Mouse (Mus musculus) liver, embryonic 16.5 days (tissue): Measurements from ENCODE around the gene Wdr46. TPM values are rescaled to one million over a fixed set of nuclear protein-coding genes. Genes with fewer than 3 reads are reported as not detected.
A peak's percentile ranks its signal among the peaks of the same experiment; 100 is the strongest.

Experiments
- ATAC-seq: fragments of 200-750 bp; cut with Nextera tagmentation; 2 replicates; pipeline ENCODE4 v1.8.0; 2017; ENCODE audit warnings: low read depth, mild to moderate bottlenecking, moderate number of reproducible peaks, moderate library complexity
- H3K27ac ChIP-seq: fragments of 300-500 bp; sonication (generic); 2 replicates; pipeline ENCODE4 v1.5.1; 2014; ENCODE audit warnings: mild to moderate bottlenecking, low read length
- H3K27me3 ChIP-seq: fragments of 300-500 bp; sonication (generic); 2 replicates; pipeline ENCODE4 v1.6.1; 2014; ENCODE audit warnings: low read depth, low read length, mixed read lengths; ENCODE audit not compliant: control insufficient read depth, insufficient read depth
- H3K36me3 ChIP-seq: fragments of 300-500 bp; sonication (generic); 2 replicates; pipeline ENCODE4 v1.6.1; 2014; ENCODE audit warnings: mild to moderate bottlenecking; ENCODE audit not compliant: control insufficient read depth, insufficient read depth
- H3K4me1 ChIP-seq: fragments of 300-500 bp; sonication (generic); 2 replicates; pipeline ENCODE4 v1.6.1; 2014; ENCODE audit warnings: low read depth, low read length, mixed read lengths; ENCODE audit not compliant: control insufficient read depth
- H3K4me2 ChIP-seq: fragments of 300-500 bp; sonication (generic); 2 replicates; pipeline ENCODE4 v1.6.1; 2014; ENCODE audit warnings: low read depth, low read length, mixed read lengths
- H3K4me3 ChIP-seq: fragments of 300-500 bp; sonication (generic); 2 replicates; pipeline ENCODE4 v1.5.1; 2014; ENCODE audit warnings: low read depth, mild to moderate bottlenecking, low read length
- H3K9ac ChIP-seq: fragments of 300-500 bp; sonication (generic); 2 replicates; pipeline ENCODE4 v1.6.1; 2014; ENCODE audit warnings: low read depth, low read length
- H3K9me3 ChIP-seq: fragments of 300-500 bp; sonication (generic); replicated peaks from 2 replicates; pipeline ENCODE4 v1.6.1; 2016; ENCODE audit warnings: low read length; ENCODE audit not compliant: control insufficient read depth
- WGBS: fragments of 180-500 bp; shearing (Covaris S2); extraction: QIAGEN DNeasy Blood & Tissue Kit; methylation state at CpG from one replicate; pipeline ENCODE4 v1.1.7; 2014; ENCODE audit not compliant: insufficient replicate concordance; 5-methylcytosine and 5-hydroxymethylcytosine counted together
- polyA plus RNA-seq: library from polyadenylated mRNA; unstranded; fragments of >200 nt; fragmentation: Nextera tagmentation; extraction: Ambion mirVana; gene quantifications from 2 replicates; pipeline ENCODE4 v1.2.1, GENCODE M21; 2015

Gene Wdr46
- polyA plus RNA-seq, 1 experiment from 2014 or later: 12.2 TPM

- Histone ChIP-seq H3K4me1 (no peaks in the 10 kb centered on the region), H3K9me3 (no peaks in the 10 kb centered on the region), H3K36me3 (peaks cover 12% of the 10 kb centered on the region; the same call in 1 of the 2 replicates), H3K4me2 (no peak overlapping the region), H3K27ac (no peak overlapping the region), H3K27me3 (no peaks in the 10 kb centered on the region), H3K4me3 (no peak overlapping the region), H3K9ac (no peak overlapping the region)
- ATAC-seq: no peak
- WGBS: 81% methylated on average over 7 of the region's 7 CpGs
Observed at GRCm38 (mm10) chr17:33962876-33963275, 22.4 kb downstream of the Wdr46 start.

- ATAC-seq: no peak
- H3K9ac ChIP-seq: no peak overlapping the region
- no peaks in the 10 kb centered on the region; the same call in 1 of the 2 replicates for H3K4me1 ChIP-seq
- H3K27me3 ChIP-seq: no peaks in the 10 kb centered on the region
- 84% methylated on average over 17 of the region's 17 CpGs for whole genome bisulfite sequencing
- H3K4me3 ChIP-seq: no peak overlapping the region
- no peak overlapping the region for H3K4me2 ChIP-seq
- no peaks in the 10 kb centered on the region for H3K9me3 ChIP-seq
- H3K36me3 ChIP-seq: peaks cover 10% of the 10 kb centered on the region; the same call in 1 of the 2 replicates
- H3K27ac ChIP-seq: no peak overlapping the region
Observed at GRCm38 (mm10) chr17:33965082-33965845, 24.8 kb downstream of the Wdr46 start.

GRCm38 (mm10) chr17:33965846-33966550 lies 25.5 kb downstream of the Wdr46 start:
- H3K4me1 ChIP-seq: no peaks in the 10 kb centered on the region; the same call in 1 of the 2 replicates
- no peak for ATAC-seq
- H3K36me3 ChIP-seq: peaks cover 10% of the 10 kb centered on the region; the same call in 1 of the 2 replicates
- no peaks in the 10 kb centered on the region for H3K27me3 ChIP-seq
- no peaks in the 10 kb centered on the region for H3K9me3 ChIP-seq
- 80% methylated on average over 16 of the region's 16 CpGs for WGBS
- H3K4me2 ChIP-seq: no peak overlapping the region
- no peak overlapping the region for H3K27ac ChIP-seq
- H3K9ac ChIP-seq: no peak overlapping the region
- no peak overlapping the region for H3K4me3 ChIP-seq

- ATAC-seq: peak; percentile 67
- under 1% methylated on average over 9 of the region's 9 CpGs for WGBS
- no peaks in the 10 kb centered on the region; the same call in 1 of the 2 replicates for H3K4me1 ChIP-seq
- H3K4me2 ChIP-seq: no peak overlapping the region
- H3K4me3 ChIP-seq: no peak overlapping the region
- H3K27ac ChIP-seq: no peak overlapping the region
- H3K9me3 ChIP-seq: no peaks in the 10 kb centered on the region
- no peaks in the 10 kb centered on the region for H3K27me3 ChIP-seq
- H3K9ac ChIP-seq: no peak overlapping the region
- H3K36me3 ChIP-seq: peaks cover 7% of the 10 kb centered on the region; the same call in 1 of the 2 replicates
Observed at GRCm38 (mm10) chr17:33968489-33968888, 28.0 kb downstream of the Wdr46 start.

- Histone ChIP-seq H3K27me3 (no peaks in the 10 kb centered on the region), H3K9me3 (no peaks in the 10 kb centered on the region), H3K9ac (no peak overlapping the region), H3K27ac (no peak overlapping the region), H3K4me2 (no peak overlapping the region), H3K4me3 (no peak overlapping the region), H3K4me1 (no peaks in the 10 kb centered on the region; the same call in 1 of the 2 replicates), H3K36me3 (peaks cover 6% of the 10 kb centered on the region; the same call in 1 of the 2 replicates)
- peak; percentile 42; the same call in 1 of the 2 replicates for ATAC-seq
- WGBS: 29% methylated on average over 5 of the region's 5 CpGs
Observed at GRCm38 (mm10) chr17:33968927-33969326, 28.5 kb downstream of the Wdr46 start.

- no peak overlapping the region for H3K4me3 ChIP-seq
- no peak overlapping the region for H3K9ac ChIP-seq
- H3K9me3 ChIP-seq: no peaks in the 10 kb centered on the region
- H3K36me3 ChIP-seq: peaks cover 4% of the 10 kb centered on the region; the same call in 1 of the 2 replicates
- H3K4me1 ChIP-seq: no peaks in the 10 kb centered on the region; the same call in 1 of the 2 replicates
- WGBS: 69% methylated on average over 4 of the region's 4 CpGs
- no peak for ATAC-seq
- H3K27me3 ChIP-seq: no peaks in the 10 kb centered on the region
- no peak overlapping the region for H3K4me2 ChIP-seq
- H3K27ac ChIP-seq: no peak overlapping the region
Observed at GRCm38 (mm10) chr17:33969394-33969793, 28.9 kb downstream of the Wdr46 start.

- Histone ChIP-seq H3K4me1 (no peaks in the 10 kb centered on the region; the same call in none of the 2 replicates), H3K4me3 (no peak overlapping the region), H3K9ac (no peak overlapping the region), H3K9me3 (no peaks in the 10 kb centered on the region), H3K4me2 (no peak overlapping the region), H3K27me3 (peaks cover 2% of the 10 kb centered on the region), H3K27ac (no peak overlapping the region), H3K36me3 (no peaks in the 10 kb centered on the region)
- 0% methylated on average over 1 of the region's 1 CpGs for WGBS
- no peak for ATAC-seq
Observed at GRCm38 (mm10) chr17:33972691-33973090, 32.2 kb downstream of the Wdr46 start.

GRCm38 (mm10) chr17:33973572-33973971 lies 33.1 kb downstream of the Wdr46 start:
- WGBS: 36% methylated on average over 3 of the region's 3 CpGs

More at GRCm38 (mm10) chr17:33973572-33973971, 33.1 kb downstream of the Wdr46 start:
- Histone ChIP-seq H3K9ac (no peak overlapping the region), H3K27me3 (peaks cover 11% of the 10 kb centered on the region), H3K27ac (no peak overlapping the region), H3K9me3 (no peaks in the 10 kb centered on the region), H3K4me3 (no peak overlapping the region), H3K4me2 (no peak overlapping the region), H3K4me1 (peaks cover 4% of the 10 kb centered on the region), H3K36me3 (no peaks in the 10 kb centered on the region)
- no peak for ATAC-seq
